Mouse (Mus musculus) C2C12 (cell line): ENCODE data around the gene Vkorc1l1.

Source experiments
- CTCF ChIP-seq: IDR thresholded peaks from one replicate; pipeline ENCODE4 v1.5.1; 2011; ENCODE audit not compliant: control insufficient read depth, insufficient read depth, insufficient read length
- USF1 ChIP-seq: IDR thresholded peaks from one replicate; pipeline ENCODE4 v1.6.1; 2011; ENCODE audit warnings: low read depth, mild to moderate bottlenecking, control low read depth, moderate library complexity

DNA sequence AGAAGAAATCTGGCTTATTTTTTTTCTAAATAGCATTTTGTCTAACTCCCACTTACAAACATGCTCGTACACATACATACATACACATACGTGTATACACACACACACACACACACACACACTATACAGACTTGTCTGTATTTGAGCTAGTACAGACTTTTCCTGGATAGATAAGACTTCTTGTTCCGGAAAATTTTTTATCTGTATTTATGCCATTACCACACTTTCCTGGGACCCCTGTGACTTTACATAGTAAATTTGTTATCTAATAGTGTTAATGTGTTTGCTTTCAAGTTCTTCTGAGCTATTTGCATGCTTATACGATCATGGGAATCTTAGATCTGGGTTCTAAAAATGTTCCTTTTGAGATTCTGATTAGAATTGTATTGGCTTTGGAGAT lies 10.4 kb downstream of the Vkorc1l1 start:
- no peak for TF ChIP-seq USF1
- no peak for TF ChIP-seq CTCF
